Mouse (Mus musculus) spleen, adult 18-20 months (tissue): ENCODE results near the gene Aqp5.

Experiments
- DNase-seq, 2 experiments: peaks; one replicate each; pipeline ENCODE4 v3.0.0; 2022; ENCODE audit warnings: mixed read lengths in 2 of 2

Gene Aqp5

DNA sequence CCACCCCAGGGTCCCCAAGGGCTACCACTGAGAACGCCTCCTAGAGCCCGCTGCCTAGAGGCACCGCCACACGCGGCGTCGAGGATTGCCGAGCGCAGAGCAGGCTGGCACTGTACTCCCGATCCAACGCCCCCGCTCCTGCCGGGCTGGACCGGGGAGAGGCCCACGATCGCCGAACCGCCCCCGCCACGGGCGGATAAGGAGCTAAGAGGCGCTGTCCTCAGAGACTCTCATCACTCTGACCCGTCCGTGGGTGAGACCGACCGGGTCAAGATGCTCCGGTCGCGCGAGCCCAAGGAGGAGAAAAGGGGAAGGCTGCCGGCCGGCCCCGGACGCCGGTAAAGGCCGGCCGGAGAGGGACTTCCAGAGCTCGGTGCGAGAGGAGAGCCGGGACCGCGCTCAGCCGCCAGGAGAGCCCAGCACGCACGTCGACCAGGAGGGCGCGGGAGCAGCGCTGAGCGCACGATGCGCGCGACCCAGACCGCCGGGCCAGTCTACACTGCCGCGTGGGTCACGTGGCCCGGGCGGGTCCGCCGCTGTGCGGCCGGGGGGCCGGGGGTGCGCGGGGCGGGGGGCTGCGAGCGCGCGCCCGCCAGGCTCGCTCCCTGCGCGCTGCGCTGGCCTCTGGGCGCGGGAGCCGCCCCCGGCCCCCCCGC lies at the start of gene Aqp5:
TSS of gene Aqp5 (plus strand) at position 354 of the 656 bp plus-strand sequence.
- DNase-seq = no peak

GRCm38 (mm10) chr15:99544047-99544446 lies 46.5 kb upstream of the Aqp5 start:
- DNase-seq = no peak

DNA sequence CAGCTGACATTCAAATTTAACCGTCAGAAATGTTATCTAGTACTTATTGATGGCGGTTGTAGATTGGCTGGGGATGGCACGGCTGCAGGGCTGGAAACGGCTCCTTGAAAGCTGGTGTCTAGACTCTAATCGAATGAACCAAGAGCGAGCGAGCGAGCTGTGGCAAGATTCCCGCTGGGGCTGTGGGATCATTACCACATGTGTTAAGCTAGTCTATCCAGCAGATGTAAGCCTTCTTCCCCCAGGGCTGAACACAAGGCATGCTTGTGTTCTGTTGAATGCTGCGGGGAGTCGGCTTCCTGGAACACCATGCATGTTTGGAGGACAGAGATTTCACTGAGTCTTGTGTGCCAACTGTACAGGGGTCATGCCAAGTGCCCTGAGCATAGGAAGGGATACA lies 44.0 kb upstream of the Aqp5 start:
- no peak for DNase-seq

GRCm38 (mm10) chr15:99547732-99548131 lies 42.9 kb upstream of the Aqp5 start:
- DNase-seq = no peak

DNA sequence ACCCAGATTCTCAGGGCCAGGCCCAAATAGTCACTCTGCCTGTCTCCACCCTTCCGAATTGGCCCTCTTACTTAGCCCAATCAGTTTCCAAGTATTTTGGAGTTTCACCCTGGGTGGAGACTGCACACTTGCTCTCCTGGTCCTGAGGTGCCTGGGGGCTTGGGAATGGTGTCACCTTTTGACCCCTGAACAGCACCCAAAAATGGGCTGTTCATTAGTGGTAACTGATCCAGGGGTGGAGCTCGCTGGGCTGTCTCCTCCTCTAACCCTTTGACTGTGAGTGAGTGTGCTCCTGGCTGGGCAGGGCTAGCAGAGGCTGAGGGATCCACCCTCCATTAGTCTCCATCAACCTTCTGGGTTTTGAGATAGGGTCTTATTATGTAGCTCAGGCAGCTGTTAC lies 40.7 kb upstream of the Aqp5 start:
- DNase-seq = no peak

- DNase-seq = no peak
These were observed 36.8 kb upstream of the Aqp5 start for GRCm38 (mm10) chr15:99553767-99554166.

GRCm38 (mm10) chr15:99558947-99559346 lies 31.6 kb upstream of the Aqp5 start:
- DNase-seq = no peak

DNA sequence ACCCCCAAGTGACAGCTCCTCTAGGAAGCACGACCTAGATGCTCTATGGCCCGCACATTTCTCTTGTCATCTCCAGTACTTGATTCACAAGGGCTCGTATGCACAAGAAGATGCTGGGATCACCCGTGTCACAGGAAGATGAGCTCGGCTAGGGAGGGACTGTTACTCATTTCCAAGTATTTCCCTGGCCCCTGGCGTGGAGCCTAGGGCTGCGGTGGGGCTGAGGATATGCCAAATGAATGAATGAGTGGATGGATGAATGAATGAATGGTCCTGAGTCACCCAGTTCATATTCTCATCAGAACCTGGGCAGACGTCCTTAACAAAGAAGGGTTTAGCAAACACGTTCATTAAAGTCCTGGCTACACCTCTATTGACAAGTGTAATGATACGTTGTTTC lies 30.3 kb upstream of the Aqp5 start:
- DNase-seq = no peak

GRCm38 (mm10) chr15:99567371-99567770 lies 23.2 kb upstream of the Aqp5 start:
- no peak for DNase-seq

GRCm38 (mm10) chr15:99568682-99569081 lies 21.9 kb upstream of the Aqp5 start:
- no peak for DNase-seq

DNA sequence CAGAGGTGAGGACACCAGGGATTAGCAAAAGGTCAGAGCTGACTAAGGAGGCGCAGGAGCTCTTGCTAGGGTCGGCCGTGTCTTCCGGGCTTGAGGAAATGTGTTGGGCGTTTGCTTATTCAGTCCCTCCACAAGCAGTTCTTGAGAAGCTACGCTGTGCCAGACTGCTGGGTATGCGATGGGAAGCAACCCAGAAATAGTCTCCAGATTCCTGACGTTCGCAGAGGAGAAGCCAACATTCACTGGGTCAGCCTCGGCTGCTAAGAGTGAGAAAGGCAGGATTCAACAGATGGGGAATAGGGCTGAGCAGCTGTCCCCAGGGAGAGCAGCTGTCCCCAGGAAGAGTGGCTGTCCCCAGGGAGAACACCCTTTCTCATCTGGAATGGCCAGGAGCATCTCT lies 21.5 kb upstream of the Aqp5 start:
- no peak for DNase-seq

DNA sequence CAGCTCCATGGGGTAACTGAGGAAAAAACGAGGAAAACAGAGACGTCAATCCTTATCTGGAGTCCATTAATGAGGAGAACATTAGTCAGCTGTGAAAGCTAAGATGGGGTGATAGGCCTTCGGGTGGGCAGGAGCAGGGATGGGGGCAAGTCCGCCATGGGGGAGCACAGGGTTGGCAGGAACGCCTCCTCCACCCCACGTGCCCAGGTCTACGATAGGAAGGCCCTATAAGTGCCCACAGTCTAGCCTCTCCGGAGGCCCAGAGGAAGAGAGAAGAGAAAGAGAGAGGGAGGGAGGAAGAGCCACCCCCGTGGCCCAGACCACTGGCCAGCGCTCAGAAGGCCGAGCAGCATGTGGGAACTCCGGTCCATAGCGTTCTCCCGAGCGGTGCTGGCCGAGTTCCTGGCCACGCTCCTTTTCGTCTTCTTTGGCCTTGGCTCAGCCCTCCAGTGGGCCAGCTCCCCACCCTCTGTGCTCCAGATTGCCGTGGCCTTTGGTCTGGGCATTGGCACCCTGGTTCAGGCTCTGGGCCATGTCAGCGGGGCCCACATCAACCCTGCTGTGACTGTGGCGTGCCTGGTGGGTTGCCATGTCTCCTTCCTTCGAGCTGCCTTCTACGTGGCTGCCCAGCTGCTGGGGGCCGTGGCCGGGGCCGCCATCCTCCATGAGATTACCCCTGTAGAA lies 11.6 kb upstream of the Aqp5 start, which contains the start of gene Aqp2:
TSS of gene Aqp2 (plus strand) at position 254 of the 684 bp plus-strand sequence.
- no peak for DNase-seq

DNA sequence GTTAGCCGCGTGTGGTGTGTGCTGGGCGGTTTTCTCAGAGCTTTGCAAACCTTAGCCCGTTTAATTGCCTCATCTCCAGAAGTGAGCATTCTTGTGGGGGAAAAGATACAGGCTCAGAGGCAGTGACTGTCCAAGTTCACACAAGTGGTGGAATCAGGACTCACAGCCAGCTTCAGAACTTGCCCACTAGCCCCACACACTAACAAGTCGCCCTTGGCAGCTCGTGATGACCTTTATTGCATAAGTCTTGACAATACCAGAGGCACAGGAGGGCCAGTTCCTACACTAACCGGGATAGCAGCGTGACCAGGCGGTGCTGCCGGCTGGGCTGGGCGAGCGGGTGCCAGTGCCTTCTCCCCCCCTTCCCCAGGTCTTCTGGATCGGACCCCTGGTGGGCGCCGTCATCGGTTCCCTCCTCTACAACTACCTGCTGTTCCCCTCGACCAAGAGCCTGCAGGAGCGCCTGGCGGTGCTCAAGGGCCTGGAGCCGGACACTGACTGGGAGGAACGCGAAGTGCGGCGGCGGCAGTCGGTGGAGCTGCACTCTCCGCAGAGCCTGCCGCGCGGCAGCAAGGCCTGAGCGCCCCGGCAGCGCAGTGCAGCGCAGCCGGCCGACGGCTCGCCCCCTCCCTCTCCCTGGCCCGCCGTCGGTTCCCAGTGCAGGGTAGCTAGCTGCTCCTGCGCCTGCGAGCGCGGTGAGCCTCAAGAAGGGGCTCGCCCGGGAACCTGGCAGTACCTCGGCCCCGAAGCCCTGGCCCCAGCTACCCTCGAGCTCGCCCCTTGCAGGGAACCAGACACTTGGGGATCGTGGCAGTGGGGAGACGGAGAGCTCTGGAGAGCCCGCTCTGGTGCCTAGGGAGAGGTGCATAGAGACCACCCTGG lies 6.9 kb upstream of the Aqp5 start:
- no peak for DNase-seq

DNA sequence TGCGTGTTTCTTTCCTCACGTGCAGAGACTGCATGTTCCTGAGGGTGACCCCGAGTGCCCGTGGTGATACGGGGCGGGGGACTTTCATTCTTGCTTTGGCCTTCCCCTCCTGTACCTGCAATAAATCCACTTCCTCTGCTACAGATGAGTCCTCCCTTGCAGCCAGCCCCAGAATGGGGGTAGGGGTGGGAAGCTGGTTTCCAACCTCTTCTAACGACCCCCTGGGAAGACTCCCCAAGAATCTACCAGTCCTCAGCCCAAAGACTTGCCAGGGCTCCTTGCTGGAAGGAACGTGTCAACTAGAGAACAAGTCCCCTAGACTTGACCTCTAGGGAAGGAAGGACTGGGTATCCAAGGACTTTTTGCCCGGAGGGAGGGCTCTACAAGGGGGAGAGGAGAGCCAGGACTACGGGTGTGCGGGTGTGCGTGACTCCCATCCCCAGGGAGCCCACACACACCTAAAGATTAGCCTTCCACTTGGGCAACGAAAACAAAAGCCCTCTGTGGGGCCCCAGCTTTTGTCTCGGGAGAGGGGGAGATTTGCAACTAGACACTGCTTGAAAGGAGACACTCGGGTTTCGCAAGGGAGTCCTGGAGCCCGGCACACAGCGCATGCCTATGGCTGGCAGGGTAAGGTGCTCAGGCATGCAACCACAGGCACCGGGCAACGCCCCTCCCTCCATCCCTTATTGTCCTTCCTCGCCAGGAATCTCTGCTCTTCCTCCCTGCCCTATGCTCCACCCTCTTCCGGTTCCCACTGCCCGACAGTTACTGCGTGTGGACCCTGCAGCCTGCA lies 6.0 kb upstream of the Aqp5 start:
- no peak for DNase-seq

DNA sequence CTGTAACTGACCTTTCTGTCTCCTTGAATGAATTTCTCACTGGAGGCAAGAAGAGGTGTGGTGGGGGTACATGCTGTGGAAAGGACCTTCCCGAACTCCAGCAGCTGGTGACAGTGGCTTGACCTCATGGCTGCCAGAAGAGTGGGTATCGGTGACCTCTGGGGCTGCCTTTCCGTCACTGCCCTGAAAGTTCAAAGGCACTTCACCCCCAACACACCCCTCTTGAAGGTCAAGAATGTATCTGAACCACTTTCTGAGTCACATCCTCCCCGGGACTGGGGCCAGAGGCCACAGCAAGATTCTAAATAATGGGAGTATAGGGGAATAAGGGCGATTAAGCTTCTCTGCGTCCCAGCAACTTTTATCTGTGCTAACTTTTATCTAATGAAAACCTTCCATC lies 4.8 kb upstream of the Aqp5 start:
- DNase-seq = no peak

GRCm38 (mm10) chr15:99586525-99586924 lies 4.1 kb upstream of the Aqp5 start:
- DNase-seq = no peak

DNA sequence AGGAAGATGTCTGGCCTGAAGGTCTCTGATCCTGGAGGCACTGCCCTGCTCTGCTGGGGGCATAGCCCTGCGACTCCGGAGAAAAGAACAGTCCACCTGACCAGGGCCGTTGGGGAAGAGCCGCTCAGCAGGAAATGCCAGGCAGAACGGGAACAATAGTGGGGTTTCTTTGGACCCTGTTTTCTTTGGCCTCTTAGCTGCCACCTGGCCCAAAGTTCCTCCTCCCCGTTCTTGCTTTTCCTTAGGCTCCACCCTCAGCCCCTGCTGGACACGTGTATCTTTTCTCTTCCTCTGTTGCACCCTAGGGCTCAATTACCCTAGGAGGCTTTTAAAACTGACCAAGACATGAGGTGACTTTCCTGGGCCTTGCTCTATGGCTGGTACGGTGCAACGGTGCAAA lies 1.3 kb upstream of the Aqp5 start:
- no peak for DNase-seq

DNA sequence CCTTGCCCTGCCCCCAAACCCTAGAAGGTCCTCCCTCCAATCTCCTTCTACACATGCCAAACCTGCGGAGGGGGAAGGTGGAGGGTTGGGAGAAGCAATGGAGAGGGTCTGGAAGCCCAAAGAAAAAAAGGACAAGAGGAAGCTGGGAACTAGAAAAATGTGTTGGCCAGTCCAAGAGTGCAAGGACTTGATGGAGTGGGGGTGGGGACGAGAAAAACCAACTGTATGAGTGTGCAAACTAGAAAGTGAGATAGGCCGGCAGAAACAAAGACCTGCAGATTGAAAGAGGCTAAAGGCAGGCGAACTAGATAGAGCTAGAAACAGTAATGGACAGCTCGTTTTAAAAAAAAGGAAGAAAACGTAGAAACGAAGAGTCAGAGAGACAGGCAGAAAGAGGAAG lies 878 bp upstream of the Aqp5 start:
- DNase-seq = no peak

GRCm38 (mm10) chr15:99592177-99592576 lies 1.6 kb downstream of the Aqp5 start:
- DNase-seq = no peak

GRCm38 (mm10) chr15:99592877-99593276 lies 2.3 kb downstream of the Aqp5 start:
- DNase-seq = no peak

GRCm38 (mm10) chr15:99594951-99595350 lies 4.4 kb downstream of the Aqp5 start:
- no peak for DNase-seq

GRCm38 (mm10) chr15:99596056-99596687 lies 5.6 kb downstream of the Aqp5 start:
- DNase-seq = peak; percentile 36 to 66
